25 mouse cellular contexts compared by ENCODE assay signal in the genomic region with DNA sequence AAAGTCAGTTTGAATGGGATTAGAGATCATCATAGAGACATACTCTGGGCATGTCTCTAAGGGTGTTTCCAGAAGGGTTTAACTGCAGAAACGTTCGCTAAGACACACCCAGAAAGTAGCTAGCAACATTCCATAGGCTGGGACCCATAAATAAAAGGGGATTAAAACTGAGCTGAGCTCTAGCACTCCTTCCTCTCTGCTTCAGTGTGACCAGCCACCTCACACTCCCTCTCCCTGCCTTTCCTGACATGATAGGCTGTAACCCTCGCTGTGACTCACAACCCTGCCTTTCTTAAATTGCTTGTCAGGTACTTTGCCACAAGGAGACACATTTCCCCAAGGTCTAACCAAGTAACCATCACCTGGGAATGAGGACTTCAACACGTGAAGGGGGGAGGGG. TPM values are rescaled to one million over a fixed set of nuclear protein-coding genes. Genes with fewer than 3 reads are reported as not detected.
DNase-seq lines count a peak whose midpoint lies in the region; ATAC-seq and TF ChIP-seq lines count a peak whose summit lies in the region.
"Had no signal": no experiment of that assay in that cellular context is flagged by ENCODE, and none has a peak within 500 bp of the region (broad histone marks: within the 10 kb centered on the region; RNA-seq: fewer than 3 reads in every experiment).

No protein-coding gene starts in this region.

- peak overlapping the region; percentile 99; the same call in 1 of the 2 replicates for H3K4me2 ChIP-seq in heart, embryonic 15.5 days
- H3K4me2 ChIP-seq in stomach, embryonic 16.5 days (ENCODE audit: low read depth, low read length), result peak overlapping the region; percentile 97; the same call in 1 of the 2 replicates
- no peak overlapping the region for H3K4me2 ChIP-seq in lung, postnatal 0 days (replicated peaks; ENCODE audit: low read depth, low read length)

- no peak for DNase-seq in heart, postnatal 14 days
- peak; percentile 14 for DNase-seq in MN1 (ENCODE audit: low spot score)
- DNase-seq in lung, postnatal 25 days (ENCODE audit: low spot score), result no peak
- no peak for DNase-seq in lung, postnatal 0 days (ENCODE audit: low spot score)
- DNase-seq: adrenal gland, postnatal 36 days; cerebellum, adult 8-10 months; heart, adult 18-20 months; kidney, postnatal 10 days; lung, postnatal 14 days; thymus, postnatal 14 days had no signal

- no peaks in the 10 kb centered on the region for H3K27me3 ChIP-seq in heart, embryonic 15.5 days
- peaks cover 25% of the 10 kb centered on the region for H3K27me3 ChIP-seq in megakaryocyte, embryonic 14.5 days (replicated peaks)
- no peaks in the 10 kb centered on the region for H3K27me3 ChIP-seq in stomach, embryonic 16.5 days (ENCODE audit: control insufficient read depth, insufficient read depth, low read length)
- no peaks in the 10 kb centered on the region for H3K27me3 ChIP-seq in lung, postnatal 0 days (replicated peaks; ENCODE audit: insufficient read depth, low read length)
- H3K27me3 ChIP-seq: embryonic facial prominence, embryonic 12.5 days; neural tube, embryonic 15.5 days had no signal

- intact Hi-C loops in heart, postnatal 14 days (cut with DNase I), result loop anchor here (2.0 kb wide), 1 partner anchor 25 kb away; no protein-coding TSS in a partner anchor

- H3K4me3 ChIP-seq in heart, embryonic 15.5 days, result no peak overlapping the region
- peak overlapping the region; percentile 64 for H3K4me3 ChIP-seq in megakaryocyte, embryonic 14.5 days (replicated peaks)
- H3K4me3 ChIP-seq in stomach, embryonic 16.5 days (replicated peaks; ENCODE audit: low read length), result no peak overlapping the region
- no peak overlapping the region for H3K4me3 ChIP-seq in lung, postnatal 0 days (ENCODE audit: low read depth, low read length)
- H3K4me3 ChIP-seq: embryonic facial prominence, embryonic 12.5 days had no signal

- ATAC-seq in heart, embryonic 15.5 days (replicated peaks; ENCODE audit: insufficient number of reproducible peaks, insufficient read depth, low FRiP score, low read depth), result no peak
- ATAC-seq in megakaryocyte, adult 5-6 weeks (ENCODE audit: poor library complexity, severe bottlenecking), result no peak
- no peak; the same call in 1 of the 2 replicates for ATAC-seq in stomach, embryonic 16.5 days (ENCODE audit: insufficient read depth, low FRiP score)
- ATAC-seq in lung, postnatal 0 days, result no peak

- H3K9ac ChIP-seq in heart, embryonic 15.5 days, result no peak overlapping the region
- no peak overlapping the region for H3K9ac ChIP-seq in stomach, embryonic 16.5 days (ENCODE audit: low read length)
- H3K9ac ChIP-seq in lung, postnatal 0 days (replicated peaks; ENCODE audit: low read depth), result no peak overlapping the region
- H3K9ac ChIP-seq: liver, embryonic 14.5 days; neural tube, embryonic 15.5 days had no signal

- H3K27ac ChIP-seq in heart, embryonic 15.5 days, result no peak overlapping the region
- H3K27ac ChIP-seq in stomach, embryonic 16.5 days (ENCODE audit: low read length), result peak overlapping the region; percentile 69
- H3K27ac ChIP-seq in lung, postnatal 0 days (ENCODE audit: low read length), result no peak overlapping the region
- H3K27ac ChIP-seq: embryonic facial prominence, embryonic 12.5 days; liver, embryonic 14.5 days; midbrain, embryonic 10.5 days; neural tube, embryonic 15.5 days had no signal

- WGBS in heart, embryonic 15.5 days, result 8% methylated on average over 4 of the region's 4 CpGs
- WGBS in stomach, embryonic 16.5 days, result 6% methylated on average over 4 of the region's 4 CpGs
- 12% methylated on average over 4 of the region's 4 CpGs for WGBS in lung, postnatal 0 days

- H3K9me3 ChIP-seq in heart, embryonic 15.5 days (replicated peaks), result no peaks in the 10 kb centered on the region
- H3K9me3 ChIP-seq in megakaryocyte, embryonic 14.5 days, result no peaks in the 10 kb centered on the region
- H3K9me3 ChIP-seq in stomach, embryonic 16.5 days (replicated peaks; ENCODE audit: control insufficient read depth, low read length), result no peaks in the 10 kb centered on the region
- H3K9me3 ChIP-seq in lung, postnatal 0 days (ENCODE audit: low read length), result no peaks in the 10 kb centered on the region
- H3K9me3 ChIP-seq: embryonic facial prominence, embryonic 12.5 days; midbrain, embryonic 10.5 days; neural tube, embryonic 15.5 days had no signal

- no peak for TF ChIP-seq CTCF in lung, postnatal 0 days (IDR thresholded peaks at IDR 0.05)

- no peaks in the 10 kb centered on the region for H3K36me3 ChIP-seq in heart, embryonic 15.5 days
- H3K36me3 ChIP-seq in megakaryocyte, embryonic 14.5 days (replicated peaks; ENCODE audit: low read length), result no peaks in the 10 kb centered on the region
- no peaks in the 10 kb centered on the region for H3K36me3 ChIP-seq in stomach, embryonic 16.5 days (ENCODE audit: control insufficient read depth, insufficient read depth, low read length)
- H3K36me3 ChIP-seq in lung, postnatal 0 days (ENCODE audit: insufficient read depth, low read length), result no peaks in the 10 kb centered on the region
- H3K36me3 ChIP-seq: embryonic facial prominence, embryonic 12.5 days; midbrain, embryonic 10.5 days had no signal

- TF ChIP-seq EP300 in lung, postnatal 0 days (IDR thresholded peaks at IDR 0.05), result no peak

- H3K4me1 ChIP-seq in heart, embryonic 15.5 days (replicated peaks), result peaks cover 15% of the 10 kb centered on the region
- H3K4me1 ChIP-seq in megakaryocyte, embryonic 14.5 days, result peaks cover 27% of the 10 kb centered on the region
- peaks cover 15% of the 10 kb centered on the region for H3K4me1 ChIP-seq in stomach, embryonic 16.5 days (ENCODE audit: control insufficient read depth, insufficient read depth, low read length)
- peaks cover 6% of the 10 kb centered on the region; the same call in 1 of the 2 replicates for H3K4me1 ChIP-seq in lung, postnatal 0 days (ENCODE audit: insufficient read depth, low read depth, low read length)

RNA-seq across cellular contexts. Expression of a gene that starts 1.3 kb away (rescaled TPM):
- polyA plus RNA-seq in heart, embryonic 15.5 days (2015; fragmentation: Nextera tagmentation; extraction: Ambion mirVana), result 10.4 and 11.9 TPM in 2 replicates
- 1 to 10 TPM; 4.3 to 4.4 TPM for total RNA-seq in heart, postnatal 14 days (2021)
- 23.4 and 31.6 TPM in 2 replicates for polyA plus RNA-seq in megakaryocyte, embryonic 14.5 days (2012; ENCODE audit: insufficient read depth, low replicate concordance)
- total RNA-seq in megakaryocyte, adult 5-6 weeks (2015), result 27.0 and 44.0 TPM in 2 replicates
- total RNA-seq in megakaryocyte, adult 5-6 weeks (2017), result 11.8 and 18.9 TPM in 2 replicates
- 39.7 and 54.7 TPM in 2 replicates for polyA plus RNA-seq in stomach, embryonic 16.5 days (2015; fragmentation: Nextera tagmentation; extraction: Ambion mirVana)
- polyA plus RNA-seq in lung, postnatal 0 days (2015; fragmentation: Nextera tagmentation; extraction: Ambion mirVana), result 11.0 and 11.9 TPM in 2 replicates

RNA-seq across cellular contexts. Expression of a gene that starts 21.1 kb away (rescaled TPM):
- not detected in 2 replicates for polyA plus RNA-seq in heart, embryonic 15.5 days (2015; fragmentation: Nextera tagmentation; extraction: Ambion mirVana)
- total RNA-seq in heart, postnatal 14 days (2021), result not detected
- polyA plus RNA-seq in megakaryocyte, embryonic 14.5 days (2012; ENCODE audit: insufficient read depth, low replicate concordance), result 0.88 TPM in 1 of 2 replicates, not detected in the other
- not detected in 2 replicates for total RNA-seq in megakaryocyte, adult 5-6 weeks (2015)
- not detected in 2 replicates for total RNA-seq in megakaryocyte, adult 5-6 weeks (2017)
- 0.05 and 0.11 TPM in 2 replicates for polyA plus RNA-seq in stomach, embryonic 16.5 days (2015; fragmentation: Nextera tagmentation; extraction: Ambion mirVana)
- 0.02 TPM in 1 of 2 replicates, not detected in the other for polyA plus RNA-seq in lung, postnatal 0 days (2015; fragmentation: Nextera tagmentation; extraction: Ambion mirVana)
- total RNA-seq: adrenal gland, postnatal 36 days; common myeloid progenitor, adult 5-6 weeks; gastrocnemius, adult 8-10 months; heart, adult 18-20 months; heart, postnatal 25 days; layer of hippocampus, adult 8-10 months; left cerebral cortex, adult 18-20 months; monocyte, adult 5-6 weeks had no signal
- polyA plus RNA-seq: embryonic facial prominence, embryonic 12.5 days; limb, embryonic 11.5 days; liver, embryonic 14.5 days; neural tube, embryonic 15.5 days had no signal

RNA-seq across cellular contexts. Expression of a gene that starts 23.7 kb away (rescaled TPM):
- 159 and 160 TPM in 2 replicates for polyA plus RNA-seq in heart, embryonic 15.5 days (2015; fragmentation: Nextera tagmentation; extraction: Ambion mirVana)
- 10 to 100 TPM; 57.1 to 64.2 TPM for total RNA-seq in heart, postnatal 14 days (2021)
- polyA plus RNA-seq in megakaryocyte, embryonic 14.5 days (2012; ENCODE audit: insufficient read depth, low replicate concordance), result 4.9 and 25.7 TPM in 2 replicates
- total RNA-seq in megakaryocyte, adult 5-6 weeks (2015), result 48.1 and 56.2 TPM in 2 replicates
- total RNA-seq in megakaryocyte, adult 5-6 weeks (2017), result 72.9 and 74.8 TPM in 2 replicates
- polyA plus RNA-seq in stomach, embryonic 16.5 days (2015; fragmentation: Nextera tagmentation; extraction: Ambion mirVana), result 193 and 215 TPM in 2 replicates
- polyA plus RNA-seq in lung, postnatal 0 days (2015; fragmentation: Nextera tagmentation; extraction: Ambion mirVana), result 116 and 120 TPM in 2 replicates

RNA-seq across cellular contexts. Expression of a gene that starts 27.6 kb away (rescaled TPM):
- polyA plus RNA-seq in heart, embryonic 15.5 days (2015; fragmentation: Nextera tagmentation; extraction: Ambion mirVana), result 9.6 and 11.4 TPM in 2 replicates
- total RNA-seq in heart, postnatal 14 days (2021), result 10 to 100 TPM; 40.7 to 42.8 TPM
- polyA plus RNA-seq in megakaryocyte, embryonic 14.5 days (2012; ENCODE audit: insufficient read depth, low replicate concordance), result 0.71 and 2.6 TPM in 2 replicates
- total RNA-seq in megakaryocyte, adult 5-6 weeks (2015), result 108 and 110 TPM in 2 replicates
- 111 and 132 TPM in 2 replicates for total RNA-seq in megakaryocyte, adult 5-6 weeks (2017)
- polyA plus RNA-seq in stomach, embryonic 16.5 days (2015; fragmentation: Nextera tagmentation; extraction: Ambion mirVana), result 14.6 and 15.1 TPM in 2 replicates
- polyA plus RNA-seq in lung, postnatal 0 days (2015; fragmentation: Nextera tagmentation; extraction: Ambion mirVana), result 9.0 and 9.7 TPM in 2 replicates

RNA-seq across cellular contexts. Expression of a gene that starts 28.1 kb away (rescaled TPM):
- not detected in 2 replicates for polyA plus RNA-seq in heart, embryonic 15.5 days (2015; fragmentation: Nextera tagmentation; extraction: Ambion mirVana)
- under 1 TPM in 1 of 2 experiments, not detected in 1; 0.51 TPM for total RNA-seq in heart, postnatal 14 days (2021)
- not detected in 2 replicates for polyA plus RNA-seq in megakaryocyte, embryonic 14.5 days (2012; ENCODE audit: insufficient read depth, low replicate concordance)
- not detected in 2 replicates for total RNA-seq in megakaryocyte, adult 5-6 weeks (2015)
- 0.24 and 0.95 TPM in 2 replicates for total RNA-seq in megakaryocyte, adult 5-6 weeks (2017)
- polyA plus RNA-seq in stomach, embryonic 16.5 days (2015; fragmentation: Nextera tagmentation; extraction: Ambion mirVana), result not detected in 2 replicates
- polyA plus RNA-seq in lung, postnatal 0 days (2015; fragmentation: Nextera tagmentation; extraction: Ambion mirVana), result not detected in 2 replicates
- total RNA-seq: common myeloid progenitor, adult 5-6 weeks had no signal
- polyA plus RNA-seq: embryonic facial prominence, embryonic 12.5 days; liver, embryonic 14.5 days; neural tube, embryonic 15.5 days had no signal
